Mouse (Mus musculus): ENCODE data around the gene Antxr2.

DNA sequence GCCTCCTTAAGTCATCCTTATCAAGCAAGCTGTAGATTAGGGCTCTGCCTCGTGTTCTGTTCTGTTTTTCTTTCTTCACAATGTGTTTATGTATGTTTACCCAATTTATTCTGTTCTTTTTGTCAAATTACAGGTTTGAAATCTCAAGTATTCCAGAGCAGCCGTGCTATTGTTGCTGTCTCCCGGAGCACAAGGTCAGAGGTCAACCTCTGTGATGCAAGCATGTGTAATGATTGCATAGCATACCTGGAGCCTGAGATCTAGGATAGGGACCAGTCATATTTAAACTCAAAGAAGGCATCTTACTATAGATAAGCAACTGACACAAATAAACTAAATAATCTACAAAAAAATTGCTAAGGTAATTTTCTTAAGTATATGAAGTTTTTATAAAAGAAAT lies 59.6 kb downstream of the Antxr2 start:
- TF ChIP-seq POLR2A (IDR thresholded peaks at IDR 0.05; ENCODE audit: low read depth, low read length) (no peak), CTCF (conservative IDR thresholded peaks at IDR 0.05; ENCODE audit: insufficient read depth, insufficient read length, low read depth, low read length) (no peak)

All from kidney, adult 2 months (tissue).